ENCODE assay signal across 16 mouse cellular contexts in genomic region chr14:79701054-79701453, GRCm38 (mm10). TPM values are rescaled to one million over a fixed set of nuclear protein-coding genes. Genes with fewer than 3 reads are reported as not detected.
DNase-seq lines count a peak whose midpoint lies in the region; ATAC-seq and TF ChIP-seq lines count a peak whose summit lies in the region.
"Had no signal": no experiment of that assay in that cellular context is flagged by ENCODE, and none has a peak within 500 bp of the region (broad histone marks: within the 10 kb centered on the region; RNA-seq: fewer than 3 reads in every experiment).

No protein-coding gene starts in this region.

- no peaks in the 10 kb centered on the region for H3K27me3 ChIP-seq in neural tube, embryonic 11.5 days (ENCODE audit: control insufficient read depth, insufficient read depth, low read length)
- H3K27me3 ChIP-seq in forebrain, embryonic 14.5 days (replicated peaks; ENCODE audit: control insufficient read depth, insufficient read depth, low read length), result no peaks in the 10 kb centered on the region
- no peaks in the 10 kb centered on the region for H3K27me3 ChIP-seq in midbrain, embryonic 13.5 days
- H3K27me3 ChIP-seq in lung, postnatal 0 days (replicated peaks; ENCODE audit: insufficient read depth, low read length), result no peaks in the 10 kb centered on the region
- H3K27me3 ChIP-seq: limb, embryonic 13.5 days had no signal

- no peak overlapping the region for H3K4me2 ChIP-seq in neural tube, embryonic 11.5 days (ENCODE audit: low read depth)
- H3K4me2 ChIP-seq in forebrain, embryonic 14.5 days (ENCODE audit: low read length), result no peak overlapping the region
- H3K4me2 ChIP-seq in midbrain, embryonic 13.5 days (replicated peaks), result no peak overlapping the region
- H3K4me2 ChIP-seq in lung, postnatal 0 days (replicated peaks; ENCODE audit: low read depth, low read length), result no peak overlapping the region
- H3K4me2 ChIP-seq: limb, embryonic 13.5 days had no signal

- no peak overlapping the region for H3K9ac ChIP-seq in neural tube, embryonic 11.5 days (ENCODE audit: low read length)
- H3K9ac ChIP-seq in forebrain, embryonic 14.5 days (ENCODE audit: low read length), result no peak overlapping the region
- no peak overlapping the region for H3K9ac ChIP-seq in midbrain, embryonic 13.5 days (replicated peaks)
- H3K9ac ChIP-seq in lung, postnatal 0 days (replicated peaks; ENCODE audit: low read depth), result no peak overlapping the region
- H3K9ac ChIP-seq: limb, embryonic 13.5 days had no signal

- H3K27ac ChIP-seq in neural tube, embryonic 11.5 days (ENCODE audit: low read depth, low read length), result peak overlapping the region; percentile 17
- H3K27ac ChIP-seq in forebrain, embryonic 14.5 days (ENCODE audit: low read depth, low read length), result peak overlapping the region; percentile 48; the same call in 1 of the 2 replicates
- peak overlapping the region; percentile 62 for H3K27ac ChIP-seq in midbrain, embryonic 13.5 days
- H3K27ac ChIP-seq in lung, postnatal 0 days (ENCODE audit: low read length), result no peak overlapping the region
- H3K27ac ChIP-seq: gastrocnemius, adult 2 months had no signal

- peak; percentile 83 for ATAC-seq in neural tube, embryonic 11.5 days (ENCODE audit: insufficient read depth, low FRiP score, low TSS enrichment)
- peak; percentile 66 for ATAC-seq in forebrain, embryonic 14.5 days
- peak; percentile 64 for ATAC-seq in midbrain, embryonic 13.5 days
- ATAC-seq in lung, postnatal 0 days, result no peak

- H3K4me3 ChIP-seq in neural tube, embryonic 11.5 days (ENCODE audit: low read depth, low read length), result no peak overlapping the region
- H3K4me3 ChIP-seq in forebrain, embryonic 14.5 days (ENCODE audit: low read depth, low read length), result no peak overlapping the region
- no peak overlapping the region for H3K4me3 ChIP-seq in midbrain, embryonic 13.5 days (replicated peaks)
- H3K4me3 ChIP-seq in lung, postnatal 0 days (ENCODE audit: low read depth, low read length), result no peak overlapping the region
- H3K4me3 ChIP-seq: gastrocnemius, adult 2 months; limb, embryonic 13.5 days had no signal

- 15% methylated on average over 7 of the region's 7 CpGs for WGBS in neural tube, embryonic 11.5 days
- WGBS in forebrain, embryonic 14.5 days, result 10% methylated on average over 7 of the region's 7 CpGs
- WGBS in midbrain, embryonic 13.5 days, result 23% methylated on average over 7 of the region's 7 CpGs
- 53% methylated on average over 7 of the region's 7 CpGs for WGBS in lung, postnatal 0 days

- H3K9me3 ChIP-seq in neural tube, embryonic 11.5 days (ENCODE audit: control insufficient read depth, low read length), result no peaks in the 10 kb centered on the region
- H3K9me3 ChIP-seq in forebrain, embryonic 14.5 days (replicated peaks; ENCODE audit: control insufficient read depth, low read length), result no peaks in the 10 kb centered on the region
- H3K9me3 ChIP-seq in midbrain, embryonic 13.5 days, result no peaks in the 10 kb centered on the region
- no peaks in the 10 kb centered on the region for H3K9me3 ChIP-seq in lung, postnatal 0 days (ENCODE audit: low read length)
- H3K9me3 ChIP-seq: limb, embryonic 13.5 days had no signal

- DNase-seq in neural tube, embryonic 11.5 days (ENCODE audit: low spot score), result peak; percentile 63
- no peak for DNase-seq in neural tube, embryonic 10.5 days (ENCODE audit: extremely low spot score, low spot score)
- peak; percentile 69 for DNase-seq in forebrain, embryonic 14.5 days (ENCODE audit: low spot score)
- DNase-seq in right cerebral cortex, postnatal 14 days, result no peak
- no peak for DNase-seq in lung, postnatal 0 days (ENCODE audit: low spot score)
- no peak for DNase-seq in layer of hippocampus, postnatal 36 days
- DNase-seq in urinary bladder, postnatal 36 days (ENCODE audit: low spot score in 2 of 2), result no peak
- DNase-seq: adrenal gland, postnatal 25 days; gastrocnemius, adult 2 months; heart, postnatal 10 days; kidney, adult 11 months; kidney, postnatal 25 days had no signal

- no peaks in the 10 kb centered on the region for H3K36me3 ChIP-seq in neural tube, embryonic 11.5 days (ENCODE audit: control insufficient read depth, insufficient read depth, low read length)
- H3K36me3 ChIP-seq in forebrain, embryonic 14.5 days (ENCODE audit: control insufficient read depth, insufficient read depth, low read length), result no peaks in the 10 kb centered on the region
- no peaks in the 10 kb centered on the region for H3K36me3 ChIP-seq in midbrain, embryonic 13.5 days
- no peaks in the 10 kb centered on the region for H3K36me3 ChIP-seq in lung, postnatal 0 days (ENCODE audit: insufficient read depth, low read length)
- H3K36me3 ChIP-seq: G1E; limb, embryonic 13.5 days had no signal

- peaks cover 12% of the 10 kb centered on the region for H3K4me1 ChIP-seq in neural tube, embryonic 11.5 days (ENCODE audit: control insufficient read depth, insufficient read depth, low read length)
- peaks cover 8% of the 10 kb centered on the region; the same call in 1 of the 2 replicates for H3K4me1 ChIP-seq in forebrain, embryonic 14.5 days (ENCODE audit: control insufficient read depth, insufficient read depth, low read length)
- H3K4me1 ChIP-seq in midbrain, embryonic 13.5 days (replicated peaks), result peaks cover 22% of the 10 kb centered on the region
- no peaks in the 10 kb centered on the region for H3K4me1 ChIP-seq in lung, postnatal 0 days (ENCODE audit: insufficient read depth, low read depth, low read length)

- TF ChIP-seq EP300 in lung, postnatal 0 days (IDR thresholded peaks at IDR 0.05), result no peak

- TF ChIP-seq CTCF in lung, postnatal 0 days (IDR thresholded peaks at IDR 0.05), result no peak

RNA-seq across cellular contexts. Expression of gene Cnmd, which starts 39.1 kb away (rescaled TPM):
- polyA plus RNA-seq in neural tube, embryonic 11.5 days (2014; fragmentation: Nextera tagmentation; extraction: Ambion mirVana), result 13.3 and 15.3 TPM in 2 replicates
- 1.5 and 2.2 TPM in 2 replicates for polyA plus RNA-seq in forebrain, embryonic 14.5 days (2014; fragmentation: Nextera tagmentation; extraction: Ambion mirVana)
- 1.1 and 1.2 TPM in 2 replicates for polyA plus RNA-seq in midbrain, embryonic 13.5 days (2015; fragmentation: Nextera tagmentation; extraction: Ambion mirVana)
- polyA plus RNA-seq in lung, postnatal 0 days (2015; fragmentation: Nextera tagmentation; extraction: Ambion mirVana), result 0.23 and 0.26 TPM in 2 replicates
- 1 to 10 TPM; 1.3 to 1.5 TPM for total RNA-seq in layer of hippocampus, postnatal 36 days (2021)
- total RNA-seq: heart, postnatal 10 days; neutrophil, adult 5-6 weeks had no signal
- polyA plus RNA-seq: G1E had no signal

Comparison
In these comparisons a context has a peak if more than half of its experiments do, and no peak if none do; other contexts are left out.
1. DNase-seq: peak in neural tube, embryonic 11.5 days (single experiment) and forebrain, embryonic 14.5 days (single experiment); none in neural tube, embryonic 10.5 days (single experiment), right cerebral cortex, postnatal 14 days (single experiment), lung, postnatal 0 days (single experiment), layer of hippocampus, postnatal 36 days (0 of 2) and urinary bladder, postnatal 36 days (0 of 2).